Mouse (Mus musculus): ENCODE results near the gene Xntrpc.
"Not testable (repeated sequence)": the region's sequence is repeated elsewhere in the genome, so short reads cannot be mapped to it uniquely, and the experiment has no call there.

Gene Xntrpc

GRCm38 (mm10) chr7:102065046-102065891, at the start of gene Xntrpc, which contains the start of the genes Rnf121 and Xndc1:
Gene Xntrpc (plus strand): TSS chr7:102065713.
Gene Rnf121 (minus strand): TSS chr7:102065469.
Gene Xndc1 (plus strand): TSS chr7:102065511.
- DNase-seq, result peak; percentile 92 to 93

GRCm38 (mm10) chr7:102016936-102017335, 48.6 kb upstream of the Xntrpc start:
- no peak for DNase-seq

DNA sequence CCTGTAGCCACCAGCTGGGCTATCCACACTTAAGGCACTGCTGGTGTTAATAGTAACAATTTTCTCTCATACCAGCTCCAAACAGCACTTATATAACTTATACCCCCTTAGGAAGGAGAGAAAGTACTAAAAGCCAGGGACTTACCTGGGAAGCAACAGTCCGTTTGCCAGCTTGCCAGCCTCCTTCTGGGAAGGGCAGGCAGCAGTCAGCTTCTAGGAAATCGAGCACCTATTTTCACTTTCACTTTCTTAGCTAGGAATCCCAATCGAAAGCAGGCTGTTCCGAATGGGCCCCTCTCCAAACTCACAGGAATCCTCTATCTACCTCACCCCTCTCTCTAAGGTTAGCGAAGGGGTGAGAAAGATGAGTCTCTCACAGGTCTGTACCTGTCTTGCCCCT, 48.1 kb upstream of the Xntrpc start:
- no peak for DNase-seq

DNA sequence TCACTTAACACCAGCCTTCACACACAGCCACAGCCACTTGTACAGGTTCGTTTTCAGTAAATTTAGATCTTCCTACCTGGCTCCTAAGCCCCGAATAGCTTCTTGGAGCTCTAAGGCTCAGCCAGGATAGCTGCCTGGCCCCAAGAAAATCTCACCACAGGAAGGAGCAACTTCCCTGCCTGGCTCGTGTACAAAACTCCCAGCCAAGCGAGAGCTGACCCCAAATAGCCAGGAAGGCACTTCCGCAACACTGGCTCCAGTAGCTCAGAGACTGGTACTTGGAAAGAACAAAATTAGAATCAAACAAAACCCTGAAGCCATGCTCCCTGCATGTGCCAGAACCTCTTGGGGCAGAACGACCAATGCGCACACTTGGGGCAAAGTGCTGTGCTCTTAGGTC, 47.5 kb upstream of the Xntrpc start:
- DNase-seq, result peak in 1 of 2 experiments; percentile 20

GRCm38 (mm10) chr7:102018590-102018989, 46.9 kb upstream of the Xntrpc start, which contains the start of gene Il18bp:
Gene Il18bp (minus strand): TSS chr7:102018690.
- DNase-seq, result no peak

DNA sequence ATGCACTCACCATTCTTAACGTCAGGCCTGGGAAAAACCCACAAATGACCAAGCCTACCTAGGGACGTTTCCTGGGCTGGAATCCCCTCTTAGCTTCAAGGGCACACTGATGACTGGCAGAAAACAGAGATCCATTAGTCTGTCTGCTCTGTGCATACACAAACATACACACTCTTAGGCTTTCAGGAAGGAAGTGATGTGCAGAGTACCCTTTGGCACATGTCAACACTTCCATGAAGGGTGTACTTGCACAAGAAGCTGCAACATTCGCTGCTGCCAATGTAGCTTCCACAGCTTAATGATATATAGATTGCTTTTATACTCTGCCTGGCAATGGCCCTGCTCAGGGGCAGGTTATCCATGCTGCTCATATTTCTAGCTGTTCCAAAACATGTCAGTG, 46.2 kb upstream of the Xntrpc start:
- DNase-seq, result no peak

DNA sequence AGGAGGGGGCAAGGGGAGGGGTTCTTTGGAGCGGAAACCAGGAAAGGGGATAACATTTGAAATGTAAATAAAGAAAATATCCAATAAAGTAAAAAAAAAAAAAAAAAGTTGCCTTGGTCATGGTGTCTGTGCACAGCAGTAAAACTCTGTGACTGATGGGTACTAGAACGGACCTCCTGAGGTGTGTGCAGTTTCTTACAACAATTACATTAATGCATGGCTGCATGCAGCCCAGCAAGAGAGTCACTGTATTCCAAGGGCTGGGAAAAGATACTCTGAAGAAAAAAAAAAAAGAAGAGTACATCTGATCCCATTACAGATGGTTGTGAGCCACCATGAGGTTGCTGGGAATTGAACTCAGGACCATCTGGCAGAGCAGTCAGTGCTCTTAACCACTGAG, 44.6 kb upstream of the Xntrpc start:
- not testable (repeated sequence) for DNase-seq

DNA sequence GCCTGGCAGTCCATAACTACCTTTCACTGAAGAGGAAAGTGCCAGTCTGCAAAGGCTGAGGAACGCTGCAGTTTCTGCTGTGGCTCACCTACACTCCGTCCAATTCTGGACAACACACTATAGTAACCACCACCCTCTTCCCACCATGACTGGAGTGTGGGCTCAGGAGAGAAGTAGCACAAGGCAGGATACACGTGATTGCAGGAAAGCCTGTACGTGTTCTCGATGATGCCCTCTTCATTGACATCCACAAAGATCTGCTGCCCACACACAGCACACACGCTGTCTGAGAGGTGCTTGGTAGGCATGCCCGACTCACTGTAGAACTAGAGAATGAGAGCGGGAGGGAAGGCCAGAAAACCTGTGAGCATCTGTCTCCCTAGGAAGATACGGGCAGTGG, 41.7 kb upstream of the Xntrpc start:
- DNase-seq, result no peak

DNA sequence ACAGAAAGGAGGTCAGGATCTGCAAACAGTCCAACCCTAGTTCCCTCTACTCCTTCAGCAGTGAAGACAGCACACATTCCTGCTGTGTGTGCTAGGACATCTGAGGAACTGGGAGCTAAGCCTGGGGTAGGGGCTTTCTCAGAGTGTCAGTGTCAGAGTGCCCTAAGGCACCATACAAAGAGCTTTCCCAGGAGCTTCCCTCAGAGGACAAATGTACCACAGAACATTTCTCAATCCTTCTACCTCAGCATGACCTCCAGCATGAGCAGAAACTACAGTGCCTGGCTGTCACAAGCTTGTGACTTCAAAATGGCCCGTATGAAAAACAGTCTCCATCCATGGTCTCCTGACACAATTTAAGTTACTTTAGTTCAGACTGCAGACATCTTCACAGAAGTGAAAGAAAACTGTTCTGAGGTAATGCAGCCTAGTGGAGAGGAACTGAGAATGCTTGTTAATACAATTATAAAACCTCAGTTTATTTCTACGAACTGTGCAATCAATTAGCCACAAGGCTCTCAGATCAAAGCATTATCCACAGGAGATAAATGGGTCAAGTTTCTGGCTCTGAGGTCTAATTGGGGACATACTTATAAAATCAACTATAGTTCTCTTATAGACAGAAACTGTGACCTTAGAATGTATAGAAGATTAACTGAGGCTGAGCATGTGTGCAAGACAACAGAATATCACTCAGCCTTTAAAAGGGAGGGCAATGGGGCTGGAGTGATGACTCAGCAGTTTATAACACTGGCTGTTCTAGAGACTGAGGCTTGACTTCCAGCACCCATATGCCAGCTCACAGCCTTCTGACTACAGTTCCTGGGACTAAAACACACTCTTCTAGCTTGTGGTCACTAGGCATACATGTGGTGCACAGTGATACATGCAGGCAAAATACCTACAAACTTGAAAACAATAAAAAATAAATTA, 40.1 kb upstream of the Xntrpc start:
- DNase-seq, result no peak

DNA sequence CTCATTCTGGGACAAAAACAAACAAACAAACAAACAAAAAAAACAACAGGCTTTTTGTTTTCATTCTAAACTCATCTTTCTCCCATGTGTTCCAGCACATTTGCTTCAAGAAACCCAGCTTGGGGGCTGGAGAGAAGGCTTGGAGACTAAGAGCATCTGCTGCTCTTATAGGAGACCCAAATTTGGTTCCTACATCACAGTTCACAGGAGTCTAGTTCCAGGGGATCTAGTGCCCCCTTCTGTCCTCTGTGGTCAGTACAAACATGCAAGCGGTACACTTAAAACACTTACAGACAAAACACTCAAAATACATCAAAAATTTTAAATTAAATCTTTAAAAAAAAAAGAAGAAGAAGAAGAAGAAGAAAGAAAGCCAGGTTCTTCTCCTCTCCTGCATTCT, 30.6 kb upstream of the Xntrpc start:
- peak in 1 of 2 experiments; percentile 28 for DNase-seq

DNA sequence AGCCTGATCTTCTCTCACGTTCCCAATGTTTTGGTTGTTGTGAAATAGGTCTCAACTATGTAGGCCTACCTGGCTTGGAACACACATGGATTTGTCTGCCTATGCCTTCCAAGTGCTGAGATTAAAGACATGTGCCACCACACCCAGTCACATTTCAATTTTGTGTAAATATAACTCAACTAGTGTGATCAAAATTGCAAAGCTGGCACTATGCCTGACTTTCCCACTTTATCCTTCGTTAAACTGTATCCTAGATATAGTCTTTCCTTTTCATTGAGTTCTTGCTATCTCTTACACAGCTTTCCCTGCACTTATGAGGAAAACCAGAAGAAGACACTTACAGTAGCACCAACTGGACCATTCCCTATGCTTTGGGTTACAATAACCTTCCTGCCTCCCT, 30.0 kb upstream of the Xntrpc start:
- DNase-seq, result no peak

DNA sequence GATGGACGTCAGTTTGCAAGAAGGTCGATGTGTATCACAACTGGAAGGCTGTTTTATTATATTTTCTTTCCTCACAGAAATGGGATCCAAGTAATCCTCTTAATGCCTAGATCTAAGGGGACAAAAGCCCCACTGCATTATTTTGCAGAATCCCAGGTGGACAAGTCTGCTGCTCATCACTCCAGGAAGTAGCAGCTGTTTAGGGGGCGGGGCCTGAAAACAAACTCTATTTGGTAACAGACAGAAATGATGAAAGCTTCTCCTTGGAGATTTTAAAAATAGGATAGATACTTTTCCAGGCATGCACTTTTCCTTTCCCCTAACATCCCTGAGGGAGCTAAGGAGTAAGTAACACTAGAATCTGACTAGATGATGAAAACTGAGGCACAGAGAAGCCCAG, 28.2 kb upstream of the Xntrpc start:
- DNase-seq, result no peak

- DNase-seq, result no peak
These were observed 23.2 kb upstream of the Xntrpc start for GRCm38 (mm10) chr7:102042314-102042713.

DNA sequence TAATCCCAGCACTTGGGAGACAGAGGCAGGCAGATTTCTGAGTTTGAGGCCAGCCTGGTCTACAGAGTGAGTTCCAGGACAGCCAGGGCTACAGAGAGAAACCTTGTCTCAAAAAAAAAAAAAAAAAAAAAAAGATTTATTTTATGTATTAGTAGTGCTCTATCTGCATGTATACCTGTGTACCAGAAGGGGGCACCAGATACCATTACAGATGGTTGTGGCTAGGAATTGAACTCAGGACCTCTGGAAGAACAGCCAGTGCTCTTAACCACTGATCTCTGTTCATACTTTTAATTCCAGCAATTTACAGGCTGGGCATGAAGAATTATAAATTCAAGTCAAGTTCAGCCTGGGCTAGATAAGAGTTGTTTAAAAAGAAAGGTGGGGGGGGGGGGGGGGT, 17.0 kb upstream of the Xntrpc start:
- not testable (repeated sequence) for DNase-seq

GRCm38 (mm10) chr7:102061353-102061752, 4.2 kb upstream of the Xntrpc start:
- no peak for DNase-seq

- no peak for DNase-seq
These were observed 3.3 kb upstream of the Xntrpc start for GRCm38 (mm10) chr7:102062203-102062602.

DNA sequence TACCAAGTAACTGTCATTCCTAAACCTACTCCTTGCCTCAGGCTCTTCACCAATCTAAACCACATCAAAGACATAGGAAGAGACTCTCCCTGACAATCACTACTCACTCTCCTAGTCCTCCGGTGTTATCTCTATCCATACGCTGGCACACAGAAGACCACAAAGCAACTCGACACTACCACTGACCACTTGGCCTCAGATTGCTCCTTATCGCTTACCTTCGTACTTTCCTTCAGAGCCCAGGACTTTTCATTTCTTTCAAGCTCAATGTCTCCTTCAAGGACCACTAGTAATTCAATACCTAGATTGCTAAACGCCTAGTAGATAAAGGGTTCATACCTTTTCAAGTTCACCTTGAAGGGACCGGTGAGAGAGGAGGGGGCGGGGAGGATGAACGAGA, 1.6 kb upstream of the Xntrpc start:
- no peak for DNase-seq

- DNase-seq, result no peak
These were observed 863 bp upstream of the Xntrpc start for GRCm38 (mm10) chr7:102064655-102065045.

GRCm38 (mm10) chr7:102066363-102066762, 850 bp downstream of the Xntrpc start:
- no peak for DNase-seq

DNA sequence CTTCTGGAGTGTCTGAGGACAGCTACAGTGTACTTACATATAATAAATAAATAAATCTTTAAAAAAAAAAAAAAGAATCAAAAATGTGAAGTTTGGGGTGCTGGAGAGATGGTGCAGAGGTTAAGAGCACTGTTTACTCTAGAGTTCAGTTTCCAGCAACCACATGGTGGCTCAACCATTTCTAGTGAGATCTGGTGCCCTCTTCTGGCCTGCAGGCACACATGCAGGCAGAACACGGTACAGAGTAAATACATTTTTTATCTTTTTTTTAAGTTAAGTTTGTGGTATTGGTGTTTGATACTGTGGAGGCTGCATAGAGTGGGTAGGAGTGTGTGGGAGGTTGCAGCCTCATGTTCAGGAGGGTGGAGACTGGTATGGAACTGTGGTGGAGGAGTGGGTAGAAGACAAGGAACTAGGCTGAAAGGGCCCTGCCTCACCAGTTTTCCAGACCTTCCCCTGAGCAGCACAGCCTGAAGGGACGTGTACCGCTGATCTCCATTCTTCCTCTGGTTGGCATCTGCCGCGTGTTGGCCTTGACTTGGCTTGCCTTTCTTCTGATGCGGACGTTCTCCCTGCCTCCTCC, 11.3 kb downstream of the Xntrpc start:
- no peak for DNase-seq

DNA sequence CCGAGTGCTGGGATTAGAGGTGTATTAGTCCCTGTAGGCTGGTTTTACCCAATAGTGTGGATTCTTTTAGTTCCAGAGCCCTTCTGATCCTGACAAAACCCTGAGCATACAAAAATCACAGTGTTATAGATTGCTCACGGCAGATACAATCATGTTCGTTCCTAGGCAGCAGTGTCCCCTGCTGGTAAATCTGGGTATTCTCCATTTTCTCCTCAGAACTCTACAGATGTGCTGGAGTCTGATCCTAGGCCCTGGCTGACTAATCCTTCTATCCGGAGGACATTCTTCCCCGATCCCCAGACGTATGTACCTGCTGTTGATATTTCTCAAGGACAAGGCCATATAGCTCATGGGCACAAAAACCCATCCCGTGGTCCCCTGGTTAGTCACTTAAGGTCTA, 13.0 kb downstream of the Xntrpc start:
- peak; percentile 21 to 42 for DNase-seq

DNA sequence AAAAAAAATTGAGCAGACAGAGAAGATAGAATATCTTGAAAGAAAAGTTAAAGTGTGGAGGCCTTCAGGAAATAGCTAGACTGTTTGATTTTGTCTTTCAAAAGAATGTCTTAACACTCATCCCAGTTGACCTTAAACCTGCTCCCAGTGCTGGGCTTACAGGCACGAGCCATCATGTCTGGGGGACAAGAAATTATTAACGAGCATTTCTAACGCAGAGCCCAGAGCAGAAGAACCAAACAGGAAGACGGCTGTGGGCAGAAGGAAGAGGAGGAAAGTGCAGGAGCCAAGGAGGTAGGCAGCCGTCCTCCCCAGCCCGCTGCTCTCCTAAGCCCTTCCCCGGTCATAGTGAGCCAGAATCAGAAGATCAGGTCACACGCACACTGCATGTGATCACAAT, 14.8 kb downstream of the Xntrpc start:
- DNase-seq, result no peak

- DNase-seq, result no peak
These were observed 16.3 kb downstream of the Xntrpc start for GRCm38 (mm10) chr7:102081784-102082183.

Data from cerebellum, postnatal 36 days (tissue).